Mouse (Mus musculus) lung, postnatal 0 days (tissue): Measurements from ENCODE around the gene Dcxr.

Experiments used
- CTCF ChIP-seq: IDR thresholded peaks from 2 replicates; pipeline ENCODE4 v1.5.1; 2016; ENCODE audit warnings: antibody characterized with exemption, mild to moderate bottlenecking
- EP300 ChIP-seq: IDR thresholded peaks from 2 replicates; pipeline ENCODE4 v1.6.1; 2016; ENCODE audit warnings: antibody characterized with exemption, mild to moderate bottlenecking, control low read depth

DNA sequence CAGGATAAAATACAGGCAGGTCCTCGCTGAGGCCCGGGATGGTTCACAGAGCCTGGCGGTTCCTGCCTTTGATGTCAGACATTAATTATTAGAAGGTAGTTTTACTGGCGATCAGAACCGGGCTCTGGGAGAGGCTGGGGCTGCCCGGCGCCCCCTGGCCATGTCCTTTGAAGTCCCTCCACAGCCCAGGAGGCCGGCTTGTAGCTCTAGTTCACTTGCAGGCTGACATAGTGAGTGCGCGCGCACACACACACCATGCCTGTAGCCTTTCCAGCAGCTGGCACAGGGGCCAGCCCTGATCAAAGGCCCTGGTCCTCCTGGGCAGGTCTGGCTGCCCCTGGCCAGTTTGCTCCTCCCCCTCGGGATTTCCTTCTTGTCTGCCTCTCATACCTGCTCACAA is 31.4 kb downstream of the Dcxr start:
- TF ChIP-seq CTCF = no peak
- TF ChIP-seq EP300 = no peak
